Mouse (Mus musculus): ENCODE data around the gene Shisa5.

The Shisa5 gene

GRCm38 (mm10) chr9:109054712-109055111, 16.3 kb downstream of the Shisa5 start:
- DNase-seq, result peak; percentile 81

- no peak for DNase-seq
These were observed 17.1 kb downstream of the Shisa5 start for GRCm38 (mm10) chr9:109055271-109056030.

DNA sequence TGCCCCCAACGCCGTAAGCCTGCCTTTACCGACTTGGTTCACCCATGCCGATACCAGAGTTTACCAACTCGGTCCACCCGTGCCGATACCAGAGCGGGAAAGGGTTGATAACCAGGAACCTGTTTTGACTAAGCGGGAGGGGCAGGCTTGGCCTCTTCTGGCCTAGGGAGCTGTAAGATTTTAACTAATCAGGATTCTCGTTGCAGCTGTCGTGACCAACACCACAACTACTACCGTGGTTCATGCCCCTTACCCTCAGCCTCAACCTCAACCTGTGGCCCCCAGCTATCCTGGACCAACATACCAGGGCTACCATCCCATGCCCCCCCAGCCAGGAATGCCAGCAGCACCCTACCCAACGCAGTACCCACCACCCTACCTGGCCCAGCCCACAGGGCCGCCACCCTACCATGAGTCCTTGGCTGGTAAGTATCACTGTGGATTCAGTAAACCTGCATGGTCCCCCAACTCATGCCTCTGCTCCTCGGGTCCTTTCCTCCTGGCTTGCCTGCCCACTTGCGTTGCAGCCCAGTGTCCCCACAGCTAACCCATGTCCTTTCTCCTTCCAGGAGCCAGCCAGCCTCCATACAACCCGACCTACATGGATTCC, 17.8 kb downstream of the Shisa5 start:
- DNase-seq, result no peak

GRCm38 (mm10) chr9:109056916-109057315, 18.6 kb downstream of the Shisa5 start:
- DNase-seq, result no peak

DNA sequence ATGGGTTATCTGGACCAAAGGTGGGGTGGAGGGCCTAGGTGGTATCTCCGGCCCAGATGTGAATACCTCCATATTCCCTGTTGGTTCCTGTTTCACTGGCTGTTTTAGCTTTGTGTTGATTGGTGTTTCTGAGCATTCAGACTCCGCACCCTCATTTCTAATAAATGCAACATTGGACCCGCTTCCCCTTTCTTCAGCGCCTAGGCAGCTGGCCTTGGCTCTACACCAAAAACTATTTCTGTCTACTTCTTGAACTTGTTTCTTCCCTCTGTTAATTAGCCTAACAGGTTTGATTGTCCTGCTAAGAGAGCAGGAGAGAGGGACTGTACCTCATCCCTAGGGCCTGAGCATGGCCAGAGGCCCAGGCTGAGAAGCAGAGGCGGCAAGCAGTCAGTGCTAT, 19.2 kb downstream of the Shisa5 start:
- DNase-seq, result no peak

DNA sequence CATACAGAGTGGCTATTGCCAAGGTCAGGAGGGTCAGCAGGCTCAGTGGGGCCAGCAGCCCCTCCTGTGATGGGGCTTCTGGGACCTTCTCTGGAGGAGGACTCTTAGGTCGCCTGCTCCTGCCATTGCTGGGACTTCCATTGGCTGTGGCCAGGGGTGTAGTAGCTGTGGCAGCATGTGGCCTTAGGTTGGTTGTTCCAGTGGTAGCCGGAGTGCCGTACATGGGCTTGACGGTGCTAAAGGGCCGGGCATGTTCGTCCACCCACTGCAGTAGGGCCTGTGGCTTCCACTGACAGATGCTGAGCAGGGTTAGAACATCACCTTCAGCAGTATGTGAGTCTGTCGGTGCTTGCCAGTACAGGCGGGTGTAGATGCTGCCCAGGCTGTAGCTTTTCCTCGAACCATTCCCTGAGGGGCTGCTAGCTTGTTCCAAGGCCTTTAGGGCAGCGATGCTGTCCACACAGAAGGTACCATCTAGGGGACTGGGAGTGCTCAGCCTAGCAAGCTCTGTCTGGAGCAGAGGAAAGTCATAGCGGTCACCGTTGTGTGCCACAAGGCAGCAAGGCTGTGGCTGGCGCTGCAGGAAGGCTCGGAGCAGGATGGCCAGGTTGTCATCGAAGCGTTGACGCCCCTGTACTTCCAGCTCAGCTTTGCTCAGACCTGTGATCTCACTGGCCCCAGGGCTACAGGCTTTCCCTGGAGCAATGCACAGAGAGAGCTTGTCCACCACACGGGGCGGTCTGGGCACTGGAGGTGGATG, 19.8 kb downstream of the Shisa5 start:
- DNase-seq, result no peak

GRCm38 (mm10) chr9:109059136-109059903, 21.0 kb downstream of the Shisa5 start, which contains the start of gene Trex1:
Gene Trex1 (minus strand): TSS chr9:109059734.
- peak; percentile 93 for DNase-seq

- no peak for DNase-seq
These were observed 22.0 kb downstream of the Shisa5 start for GRCm38 (mm10) chr9:109060184-109060897.

DNA sequence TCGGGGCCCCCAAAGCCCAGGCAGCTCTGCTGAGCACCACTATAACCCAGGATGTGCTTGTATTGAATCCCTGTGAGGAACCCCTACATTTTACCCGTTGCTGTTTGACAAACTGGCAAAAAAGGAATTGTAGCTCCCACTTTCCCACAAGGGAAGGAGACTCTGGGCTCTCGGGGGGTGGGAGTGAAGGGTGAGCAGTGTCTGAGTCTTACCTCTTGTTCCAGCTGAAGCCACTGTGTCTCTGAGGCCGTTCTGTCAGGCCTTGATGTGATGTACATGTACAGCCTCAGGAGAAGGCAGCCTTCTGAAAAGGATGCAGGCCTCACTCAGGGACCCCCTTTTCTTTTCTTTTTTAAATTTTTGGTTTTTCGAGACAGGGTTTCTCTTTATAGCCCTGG, 22.5 kb downstream of the Shisa5 start:
- DNase-seq, result no peak

- DNase-seq, result peak; percentile 30
These were observed 29.9 kb downstream of the Shisa5 start for GRCm38 (mm10) chr9:109068095-109068735.

DNA sequence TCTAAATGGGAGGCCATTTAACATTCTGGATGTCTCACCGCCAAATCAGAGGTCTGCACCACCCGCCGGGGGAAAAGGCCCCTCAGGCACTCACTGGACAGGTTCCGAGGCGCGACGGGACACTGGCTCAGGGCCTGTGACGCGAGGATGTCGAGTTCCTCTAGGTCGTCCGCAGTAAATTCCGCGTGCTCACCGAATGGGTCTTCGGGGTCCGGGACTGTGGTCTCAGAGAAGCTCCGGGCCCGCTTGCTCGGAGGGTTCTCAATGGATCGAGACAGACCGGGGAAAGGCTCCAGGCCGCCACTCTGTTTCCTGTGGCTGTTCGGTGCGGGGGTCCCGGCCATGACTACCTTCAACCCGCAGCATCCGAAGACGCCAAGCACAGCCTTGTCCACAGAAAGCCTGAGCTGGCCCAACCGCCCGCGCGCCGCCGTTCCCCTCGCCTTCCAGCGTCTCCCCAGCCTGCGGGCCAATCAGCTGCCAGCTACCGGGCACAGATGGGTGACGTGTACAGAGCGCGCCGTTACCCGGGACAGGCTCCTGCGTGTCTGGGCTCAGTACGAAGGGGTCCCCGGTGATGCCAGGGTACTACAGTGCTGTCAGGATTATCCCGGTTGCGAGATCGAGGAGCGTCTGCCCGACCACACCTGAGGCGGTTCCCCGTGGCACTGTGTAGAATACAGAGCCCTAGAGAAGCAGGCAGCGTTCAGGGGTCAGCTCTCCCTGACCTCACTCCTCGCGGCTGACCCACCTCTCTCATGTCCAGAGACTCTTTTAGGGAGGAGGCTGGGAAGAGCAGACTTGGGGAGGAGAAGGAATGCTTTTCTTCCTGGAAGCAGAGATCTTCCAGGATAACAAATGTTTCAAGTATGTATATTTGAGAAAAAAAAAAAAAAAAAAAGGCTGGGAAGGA, 35.6 kb downstream of the Shisa5 start, which contains the start of gene Atrip:
Atrip (minus strand) TSS at position 464 of the 913 bp plus-strand sequence.
- peak; percentile 94 for DNase-seq

DNA sequence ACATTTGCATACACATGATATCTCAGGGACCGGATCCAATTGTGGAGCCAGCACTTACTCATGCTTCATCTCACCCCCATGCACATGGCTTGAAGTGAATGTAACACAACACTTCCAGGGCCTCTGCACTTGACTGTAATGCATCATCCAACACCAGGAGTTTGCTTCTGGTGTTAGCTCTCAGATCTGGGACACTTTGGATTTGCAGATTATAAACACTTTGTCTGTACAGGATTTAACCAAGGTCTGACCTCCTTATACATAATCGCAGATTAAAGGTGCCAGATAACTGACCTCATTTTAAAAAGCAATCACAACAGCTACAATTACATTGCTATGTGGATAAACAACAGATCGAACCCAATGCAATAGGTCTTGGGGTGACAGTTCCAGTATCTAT, 42.2 kb downstream of the Shisa5 start:
- no peak for DNase-seq

DNA sequence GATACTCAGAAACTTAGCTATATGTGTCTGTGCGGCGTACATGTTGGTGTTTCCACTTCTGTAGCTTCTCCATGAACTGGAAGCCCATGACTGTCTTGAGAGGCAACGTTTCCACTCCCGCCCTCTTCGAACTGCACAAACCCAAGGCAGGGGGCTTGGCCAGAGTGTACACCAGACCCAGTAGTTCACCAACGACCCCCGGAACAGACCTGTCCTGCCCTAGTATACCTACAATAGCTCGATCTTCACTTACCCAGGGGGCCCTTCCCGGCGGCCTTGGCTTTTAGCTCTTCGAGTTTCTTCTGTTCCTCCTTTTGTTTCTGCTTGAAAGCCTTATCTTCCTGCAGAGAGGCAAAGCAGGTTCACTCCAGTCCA, 43.4 kb downstream of the Shisa5 start:
- no peak for DNase-seq

DNA sequence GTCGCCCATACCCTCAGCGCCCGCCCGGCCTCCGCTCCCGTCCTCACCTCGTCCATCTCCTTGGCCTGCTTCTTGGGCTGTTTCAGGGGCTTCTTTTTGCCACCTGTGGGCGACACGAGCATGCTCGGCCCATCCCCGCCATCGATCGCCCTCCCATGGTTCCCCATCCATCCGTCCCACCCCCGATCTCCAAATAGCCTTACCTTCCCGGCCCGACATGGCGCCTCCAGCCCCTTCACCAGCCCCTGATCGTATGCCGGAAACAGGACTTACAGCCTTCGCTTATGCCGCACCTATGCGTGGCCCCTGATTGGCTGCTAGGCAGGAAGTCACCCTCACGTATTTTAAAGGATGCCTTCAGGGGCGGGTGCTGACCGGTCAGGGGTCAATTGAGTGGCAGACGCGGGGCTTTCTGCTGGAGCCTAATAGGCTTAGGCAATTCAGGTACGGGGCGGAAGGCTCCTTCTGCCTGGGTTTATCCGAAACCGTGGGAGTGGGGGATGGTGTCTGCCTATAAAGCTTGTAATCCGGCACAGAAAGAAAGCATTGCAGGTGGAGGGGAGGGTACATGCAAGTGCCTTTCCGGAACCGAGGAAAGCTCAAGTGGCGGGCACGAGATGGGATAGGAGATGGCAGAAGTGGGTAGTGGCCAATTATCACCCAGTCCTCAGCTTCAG, 43.9 kb downstream of the Shisa5 start, which contains the start of the genes Ccdc51 and Tma7:
Ccdc51 (plus strand) TSS at position 370 of the 677 bp plus-strand sequence.
Tma7 (minus strand) TSS at position 464 of the 677 bp plus-strand sequence.
- DNase-seq, result peak; percentile 91

DNA sequence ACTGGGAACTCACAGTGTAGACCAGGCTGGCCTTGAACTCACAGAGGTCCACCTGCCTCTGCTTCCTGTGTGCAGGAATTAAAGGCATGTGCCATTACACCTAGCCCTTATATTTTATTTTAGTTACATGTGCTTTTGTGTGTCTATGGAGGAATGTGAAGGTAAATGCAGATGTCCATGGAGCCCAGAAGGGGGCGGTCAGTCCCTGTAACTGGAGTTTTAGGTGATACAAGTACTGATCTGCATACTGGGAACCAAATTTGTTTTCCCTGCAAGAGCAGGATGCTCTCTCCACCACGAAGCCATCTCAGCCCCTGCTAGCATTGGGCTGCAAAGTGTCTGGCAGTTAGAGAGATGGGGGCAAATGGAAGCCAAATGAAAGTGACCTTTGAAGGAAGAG, 46.6 kb downstream of the Shisa5 start:
- no peak for DNase-seq

GRCm38 (mm10) chr9:109087987-109088386, 49.6 kb downstream of the Shisa5 start:
- DNase-seq, result peak; percentile 45

GRCm38 (mm10) chr9:109090446-109090845, 52.1 kb downstream of the Shisa5 start:
- no peak for DNase-seq

GRCm38 (mm10) chr9:109091802-109092201, 53.4 kb downstream of the Shisa5 start:
- no peak for DNase-seq

GRCm38 (mm10) chr9:109092799-109093198, 54.4 kb downstream of the Shisa5 start:
- no peak for DNase-seq
